Mouse (Mus musculus) hindbrain, embryonic 16.5 days (tissue): ENCODE measurements at regions not wholly inside any gene's neighbourhood (a gene's known extent, or its start where the extent isn't known, plus 50 kb on each side); places are given as distances from the start of the nearest gene placed in this dataset.
A peak's percentile ranks its signal among the peaks of the same experiment; 100 is the strongest.

ENCODE experiments used
- ATAC-seq: fragments of 200-750 bp; cut with Nextera tagmentation; 2 replicates; pipeline ENCODE4 v1.8.0; 2017; ENCODE audit warnings: moderate TSS enrichment, moderate library complexity
- H3K27ac ChIP-seq: fragments of 300-500 bp; sonication (generic); 2 replicates; pipeline ENCODE4 v1.5.1; 2014; ENCODE audit warnings: low read depth, mild to moderate bottlenecking, control low read depth, low read length, moderate library complexity
- H3K27me3 ChIP-seq: fragments of 300-500 bp; sonication (generic); replicated peaks from 2 replicates; pipeline ENCODE4 v1.6.1; 2014; ENCODE audit warnings: low read length; ENCODE audit not compliant: control insufficient read depth, insufficient read depth
- H3K36me3 ChIP-seq: fragments of 300-500 bp; sonication (generic); 2 replicates; pipeline ENCODE4 v1.6.1; 2014; ENCODE audit warnings: mild to moderate bottlenecking, low read length, moderate library complexity, mixed read lengths; ENCODE audit not compliant: control insufficient read depth, insufficient read depth
- H3K4me1 ChIP-seq: fragments of 300-500 bp; sonication (generic); 2 replicates; pipeline ENCODE4 v1.6.1; 2014; ENCODE audit warnings: low read depth, low read length; ENCODE audit not compliant: control insufficient read depth, insufficient read depth
- H3K4me2 ChIP-seq: fragments of 300-500 bp; sonication (generic); 2 replicates; pipeline ENCODE4 v1.6.1; 2014; ENCODE audit warnings: mild to moderate bottlenecking, low read length, control low read depth, moderate library complexity
- H3K4me3 ChIP-seq: fragments of 300-500 bp; sonication (generic); 2 replicates; pipeline ENCODE4 v1.5.1; 2014; ENCODE audit warnings: mild to moderate bottlenecking, low read length, control low read depth, moderate library complexity
- H3K9ac ChIP-seq: fragments of 300-500 bp; sonication (generic); 2 replicates; pipeline ENCODE4 v1.6.1; 2014; ENCODE audit warnings: low read depth, mild to moderate bottlenecking, control low read depth, low read length, moderate library complexity
- H3K9me3 ChIP-seq: fragments of 300-500 bp; sonication (generic); 2 replicates; pipeline ENCODE4 v1.6.1; 2014; ENCODE audit warnings: mild to moderate bottlenecking, low read length, moderate library complexity; ENCODE audit not compliant: control insufficient read depth
- WGBS: fragments of 180-500 bp; shearing (Covaris S2); extraction: QIAGEN DNeasy Blood & Tissue Kit; methylation state at CpG from one replicate; pipeline ENCODE4 v1.1.7; 2014; 5-methylcytosine and 5-hydroxymethylcytosine counted together

DNA sequence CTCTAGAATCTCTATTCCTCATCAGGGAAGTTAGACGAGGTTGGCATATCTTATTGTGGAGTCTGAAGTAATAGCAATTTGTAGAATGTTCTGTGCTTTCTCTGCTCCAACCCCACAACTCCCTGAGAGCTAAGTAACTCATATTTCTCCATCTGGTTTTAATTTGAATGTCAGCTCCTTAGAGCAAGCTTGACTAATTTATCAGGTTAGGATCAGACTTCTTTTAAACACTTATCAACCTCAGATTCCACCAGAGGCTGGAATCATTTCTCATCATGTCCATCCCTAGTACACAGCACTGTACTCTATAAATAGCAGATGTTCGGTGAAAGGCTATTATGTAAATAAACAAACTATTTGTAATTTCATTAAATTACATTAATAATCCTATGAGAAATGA is 485.4 kb upstream of the Kif18a start:
- WGBS: 69% methylated on average over 2 of the region's 2 CpGs
- Histone ChIP-seq H3K9me3 (no peaks in the 10 kb centered on the region), H3K36me3 (no peaks in the 10 kb centered on the region), H3K4me2 (no peak overlapping the region), H3K27ac (no peak overlapping the region), H3K27me3 (no peaks in the 10 kb centered on the region), H3K9ac (no peak overlapping the region), H3K4me3 (no peak overlapping the region), H3K4me1 (no peaks in the 10 kb centered on the region)
- ATAC-seq: no peak

DNA sequence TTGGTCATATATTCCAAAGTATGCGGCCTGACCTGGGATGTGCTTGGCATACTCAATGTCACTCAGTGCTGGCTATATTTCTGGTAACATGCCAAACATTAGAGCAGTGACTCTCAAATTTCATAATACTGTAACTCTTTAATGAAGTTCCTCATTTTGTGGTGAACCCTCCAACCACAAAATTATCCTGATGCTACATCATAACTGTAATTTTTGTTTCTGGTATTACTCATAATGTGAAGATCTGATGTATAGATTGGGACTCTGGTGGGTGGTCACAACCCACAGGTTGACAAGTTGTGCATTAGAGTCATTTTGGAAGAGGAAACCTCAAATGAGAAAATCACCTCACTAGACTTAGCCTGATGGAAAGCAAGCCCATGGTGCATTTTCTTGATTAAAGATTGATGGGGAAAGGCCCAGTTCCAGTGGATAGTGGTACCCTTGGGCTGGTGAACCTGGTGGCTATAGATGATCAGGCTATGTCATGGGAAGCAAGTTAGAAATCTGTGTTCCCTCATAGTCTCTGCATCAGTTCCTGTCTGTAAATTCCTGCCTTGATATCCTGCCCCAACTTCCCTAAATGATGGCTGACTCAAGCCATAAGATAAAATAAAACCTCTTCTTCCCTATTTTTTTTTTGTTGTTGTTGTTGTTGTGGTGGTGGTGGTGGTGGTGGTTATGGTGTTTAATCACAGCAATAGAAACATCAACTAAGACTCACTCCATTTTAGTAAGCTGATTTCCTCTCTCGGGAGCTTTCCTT is 483.5 kb upstream of the Kif18a start:
- Histone ChIP-seq H3K9ac (no peak overlapping the region), H3K27me3 (no peaks in the 10 kb centered on the region), H3K9me3 (no peaks in the 10 kb centered on the region), H3K4me2 (no peak overlapping the region), H3K4me3 (no peak overlapping the region), H3K36me3 (no peaks in the 10 kb centered on the region), H3K27ac (no peak overlapping the region), H3K4me1 (no peaks in the 10 kb centered on the region)
- ATAC-seq: no peak
- 93% methylated on average over 2 of the region's 2 CpGs for WGBS

GRCm38 (mm10) chr2:108812367-108812766 is 468.2 kb upstream of the Kif18a start:
- Histone ChIP-seq H3K9ac (no peak overlapping the region), H3K27me3 (no peaks in the 10 kb centered on the region), H3K27ac (no peak overlapping the region), H3K9me3 (no peaks in the 10 kb centered on the region), H3K4me3 (no peak overlapping the region), H3K4me2 (no peak overlapping the region), H3K36me3 (no peaks in the 10 kb centered on the region), H3K4me1 (no peaks in the 10 kb centered on the region)
- ATAC-seq: no peak

GRCm38 (mm10) chr2:108813040-108813566 is 467.4 kb upstream of the Kif18a start:
- Histone ChIP-seq H3K4me1 (no peaks in the 10 kb centered on the region), H3K4me3 (no peak overlapping the region), H3K9me3 (no peaks in the 10 kb centered on the region), H3K4me2 (no peak overlapping the region), H3K36me3 (no peaks in the 10 kb centered on the region), H3K27ac (no peak overlapping the region), H3K9ac (no peak overlapping the region), H3K27me3 (no peaks in the 10 kb centered on the region)
- 63% methylated on average over 6 of the region's 6 CpGs for WGBS
- 0 out of 2 replicates have a peak, but pooled peaks have one; percentile 40 for ATAC-seq

DNA sequence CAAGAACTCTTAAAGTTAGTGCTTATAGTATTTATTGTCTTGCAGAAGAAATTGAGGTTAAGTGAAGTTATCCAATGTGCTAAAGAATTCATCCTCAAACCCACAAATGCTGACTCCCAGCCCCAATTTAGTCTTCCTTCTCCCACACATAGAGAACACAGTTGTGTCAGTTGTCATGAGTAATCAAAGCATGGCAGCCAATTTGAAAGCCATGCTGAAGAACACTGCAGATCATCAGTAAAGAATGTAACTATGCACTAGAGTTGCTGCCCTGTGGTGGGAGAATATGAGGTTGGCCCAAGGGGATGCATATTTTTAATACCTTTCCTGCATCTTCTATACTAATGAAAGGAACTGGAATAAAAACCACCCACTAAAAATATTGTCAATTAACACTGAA is 464.0 kb upstream of the Kif18a start:
- Histone ChIP-seq H3K4me2 (no peak overlapping the region), H3K4me3 (no peak overlapping the region), H3K4me1 (no peaks in the 10 kb centered on the region), H3K27me3 (no peaks in the 10 kb centered on the region), H3K27ac (no peak overlapping the region), H3K9me3 (no peaks in the 10 kb centered on the region), H3K36me3 (no peaks in the 10 kb centered on the region), H3K9ac (no peak overlapping the region)
- no peak for ATAC-seq

DNA sequence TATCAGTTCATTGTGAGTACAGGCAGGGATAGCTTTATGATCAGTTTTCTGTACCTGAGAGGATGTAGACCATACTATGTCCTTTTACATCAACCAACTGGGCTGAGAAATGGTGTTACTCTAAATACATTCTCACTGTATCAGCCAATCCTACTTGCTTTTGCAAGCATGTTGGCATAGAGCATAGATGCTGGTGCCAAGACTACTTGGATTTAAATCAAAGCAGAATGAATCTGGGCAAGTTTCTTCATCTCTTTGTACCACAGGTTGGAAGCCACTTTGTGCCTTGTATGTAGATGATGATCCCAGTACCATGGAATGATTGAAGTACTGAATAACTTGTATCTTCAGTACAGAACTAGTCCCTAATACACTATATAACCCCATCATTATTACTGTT is 456.5 kb upstream of the Kif18a start:
- Histone ChIP-seq H3K4me3 (no peak overlapping the region), H3K27ac (no peak overlapping the region), H3K4me2 (no peak overlapping the region), H3K27me3 (no peaks in the 10 kb centered on the region), H3K36me3 (no peaks in the 10 kb centered on the region), H3K4me1 (peaks cover 8% of the 10 kb centered on the region), H3K9ac (no peak overlapping the region), H3K9me3 (no peaks in the 10 kb centered on the region)
- ATAC-seq: no peak

DNA sequence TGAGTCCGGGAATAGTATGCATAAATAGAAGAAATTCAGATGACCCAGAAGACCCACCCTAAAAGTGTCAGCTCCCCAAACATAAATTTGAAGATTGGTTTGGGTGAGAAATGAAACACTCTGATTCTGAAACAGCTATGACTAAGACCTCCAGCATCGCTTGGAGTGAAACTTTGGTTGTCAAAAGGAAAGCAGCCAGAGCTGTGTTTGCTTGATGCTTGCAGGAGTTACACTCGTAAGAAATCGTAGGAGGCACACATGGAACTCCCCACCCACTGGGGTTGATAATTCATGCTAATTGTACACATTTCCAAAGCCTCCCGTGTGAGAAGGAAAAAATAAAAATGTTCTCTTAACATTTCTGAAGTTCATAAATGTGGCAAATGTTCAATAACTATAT is 454.6 kb upstream of the Kif18a start:
- Histone ChIP-seq H3K9ac (no peak overlapping the region), H3K27me3 (no peaks in the 10 kb centered on the region), H3K4me3 (no peak overlapping the region), H3K9me3 (no peaks in the 10 kb centered on the region), H3K27ac (no peak overlapping the region), H3K4me1 (peaks cover 8% of the 10 kb centered on the region), H3K4me2 (no peak overlapping the region), H3K36me3 (no peaks in the 10 kb centered on the region)
- 61% methylated on average over 5 of the region's 5 CpGs for WGBS
- no peak for ATAC-seq

- 2% methylated on average over 12 of the region's 12 CpGs for WGBS
- Histone ChIP-seq H3K9me3 (no peaks in the 10 kb centered on the region), H3K36me3 (no peaks in the 10 kb centered on the region), H3K4me3 (peak overlapping the region; percentile 18), H3K9ac (peak overlapping the region; percentile 51), H3K27ac (no peak overlapping the region), H3K4me2 (peak overlapping the region; percentile 49), H3K4me1 (peaks cover 8% of the 10 kb centered on the region), H3K27me3 (no peaks in the 10 kb centered on the region)
- peak; percentile 92 for ATAC-seq
These were observed 453.3 kb upstream of the Kif18a start for GRCm38 (mm10) chr2:108827106-108827838.

DNA sequence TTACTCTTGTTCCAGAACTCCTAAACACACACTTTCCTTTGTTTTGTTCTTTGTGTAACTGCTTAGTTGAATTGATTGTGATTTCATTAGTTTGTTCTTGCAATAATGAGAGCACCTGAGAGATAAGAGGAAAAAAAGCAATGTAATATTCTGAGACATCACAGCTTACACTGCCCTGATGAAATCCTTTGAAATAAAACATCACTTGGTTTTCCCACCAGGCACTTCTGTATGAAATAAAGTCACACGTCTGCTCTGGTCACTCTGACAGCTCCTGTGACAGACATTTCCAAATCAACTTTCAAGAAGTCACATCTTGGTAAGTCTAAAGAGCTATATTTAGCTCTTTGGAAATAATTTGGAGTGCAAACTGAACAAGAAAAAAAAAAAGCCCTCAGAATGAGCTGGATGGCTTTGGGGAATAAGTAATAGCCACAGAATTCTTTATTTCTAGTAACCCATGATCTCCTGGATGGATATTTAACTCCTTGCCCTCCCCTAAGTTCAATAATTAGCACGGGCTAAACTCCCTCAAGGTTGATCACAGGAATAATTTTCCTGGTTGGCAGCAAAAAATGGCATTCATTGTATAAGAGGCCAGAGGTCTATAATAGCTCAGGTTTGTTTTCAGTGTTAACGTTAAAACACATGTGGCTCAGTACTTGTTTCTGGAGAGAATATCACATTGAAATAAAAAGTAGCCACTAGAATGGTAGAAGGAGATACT is 452.4 kb upstream of the Kif18a start:
- H3K9ac ChIP-seq: no peak overlapping the region
- H3K4me3 ChIP-seq: no peak overlapping the region
- H3K36me3 ChIP-seq: no peaks in the 10 kb centered on the region
- H3K4me1 ChIP-seq: peaks cover 8% of the 10 kb centered on the region
- H3K4me2 ChIP-seq: no peak overlapping the region
- WGBS: 29% methylated on average over 3 of the region's 3 CpGs
- no peaks in the 10 kb centered on the region for H3K9me3 ChIP-seq
- H3K27me3 ChIP-seq: no peaks in the 10 kb centered on the region
- no peak for ATAC-seq
- no peak overlapping the region for H3K27ac ChIP-seq
